Mouse (Mus musculus) myocyte (in vitro differentiated cells): ENCODE results near the gene Wdr63. TPM values are rescaled to one million over a fixed set of nuclear protein-coding genes. Genes with fewer than 3 reads are reported as not detected.

Experiments used
- H3K27me3 ChIP-seq: one replicate; pipeline ENCODE4 v1.6.1; 2011; ENCODE audit not compliant: control insufficient read depth, insufficient read depth, insufficient read length
- H3K36me3 ChIP-seq: one replicate; pipeline ENCODE4 v1.6.1; 2011; ENCODE audit not compliant: control insufficient read depth, insufficient read depth
- H3K4me2 ChIP-seq: one replicate; pipeline ENCODE4 v1.6.1; 2011; ENCODE audit warnings: low read depth, control low read depth
- H3K4me3 ChIP-seq: one replicate; pipeline ENCODE4 v1.5.1; 2011; ENCODE audit warnings: mild to moderate bottlenecking, control low read depth, moderate library complexity
- H3K79me2 ChIP-seq: one replicate; pipeline ENCODE4 v1.6.1; 2011; ENCODE audit not compliant: control insufficient read depth, insufficient read depth
- H3ac ChIP-seq: one replicate; pipeline ENCODE4 v1.6.1; 2011; ENCODE audit not compliant: control insufficient read depth, insufficient read length
- CEBPB ChIP-seq: IDR thresholded peaks from 2 replicates; pipeline ENCODE4 v1.6.1; 2011; ENCODE audit warnings: mild to moderate bottlenecking, moderate library complexity; ENCODE audit not compliant: poor library complexity, insufficient read depth, severe bottlenecking
- E2F4 ChIP-seq: IDR thresholded peaks from one replicate; pipeline ENCODE4 v1.6.1; 2011; ENCODE audit warnings: mild to moderate bottlenecking, control low read depth, moderate library complexity; ENCODE audit not compliant: insufficient read depth
- MAX ChIP-seq: IDR thresholded peaks from one replicate; pipeline ENCODE4 v1.6.1; 2011; ENCODE audit warnings: low read depth, mild to moderate bottlenecking, control low read depth
- MYOD1 ChIP-seq, 3 experiments: IDR thresholded peaks; one replicate each; pipeline ENCODE4 v1.6.1; 2011; ENCODE audit warnings: control low read depth in 2 of 3, low read depth in 2 of 3, mild to moderate bottlenecking in 2 of 3, moderate library complexity in 1 of 3; ENCODE audit not compliant: insufficient read length in 2 of 3, control insufficient read depth in 1 of 3
- MYOG ChIP-seq, 3 experiments: IDR thresholded peaks; one replicate each; pipeline ENCODE4 v1.6.1; 2011; ENCODE audit warnings: control low read depth in 2 of 3, low read depth in 2 of 3, mild to moderate bottlenecking in 2 of 3; ENCODE audit not compliant: insufficient read length in 2 of 3, control insufficient read depth in 1 of 3, insufficient read depth in 1 of 3
- POLR2A ChIP-seq: IDR thresholded peaks from one replicate; pipeline ENCODE4 v1.6.1; 2011; ENCODE audit warnings: low read depth, mild to moderate bottlenecking, control low read depth, moderate library complexity; ENCODE audit not compliant: insufficient read length
- POLR2AphosphoS2 ChIP-seq: IDR thresholded peaks from one replicate; pipeline ENCODE4 v1.6.1; 2011; ENCODE audit warnings: low read depth, control low read depth; ENCODE audit not compliant: insufficient read length
- REST ChIP-seq: IDR thresholded peaks from one replicate; pipeline ENCODE4 v1.6.1; 2011; ENCODE audit warnings: mild to moderate bottlenecking, control low read depth, moderate library complexity; ENCODE audit not compliant: insufficient read depth, insufficient read length
- SRF ChIP-seq: IDR thresholded peaks from one replicate; pipeline ENCODE4 v1.6.1; 2011; ENCODE audit warnings: low read depth; ENCODE audit not compliant: control insufficient read depth, insufficient read length
- TCF12 ChIP-seq: IDR thresholded peaks from one replicate; pipeline ENCODE4 v1.6.1; 2011; ENCODE audit warnings: mild to moderate bottlenecking, control low read depth; ENCODE audit not compliant: poor library complexity, insufficient read depth, severe bottlenecking
- TCF3 ChIP-seq: IDR thresholded peaks from one replicate; pipeline ENCODE4 v1.6.1; 2011; ENCODE audit warnings: low read depth, control low read depth; ENCODE audit not compliant: insufficient read length
- USF1 ChIP-seq: IDR thresholded peaks from one replicate; pipeline ENCODE4 v1.6.1; 2011; ENCODE audit warnings: low read depth, mild to moderate bottlenecking, control low read depth, moderate library complexity
- polyA plus RNA-seq: library from polyadenylated mRNA; unstranded; fragments of >200 nt; fragmentation: generic; extraction: Trizol; gene quantifications from one replicate; pipeline ENCODE4 v1.2.1, GENCODE M21; 2012; ENCODE audit warnings: missing spikeins

The Wdr63 gene
- polyA plus RNA-seq, 1 experiment, result 0.10 TPM

- Histone ChIP-seq H3K36me3 (peaks cover 4% of the 10 kb centered on the region), H3ac (no peak overlapping the region), H3K79me2 (no peaks in the 10 kb centered on the region), H3K4me2 (no peak overlapping the region), H3K27me3 (no peaks in the 10 kb centered on the region), H3K4me3 (no peak overlapping the region)
- TF ChIP-seq REST (no peak), CEBPB (no peak), MAX (no peak), E2F4 (no peak), POLR2AphosphoS2 (no peak), MYOG (IDR thresholded peaks at IDR 0.05; ENCODE audit: control insufficient read depth in 1 of 3, insufficient read depth in 1 of 3, insufficient read length in 2 of 3, low read depth in 2 of 3) (no peak), TCF12 (no peak), MYOD1 (IDR thresholded peaks at IDR 0.05; ENCODE audit: control insufficient read depth in 1 of 3, insufficient read length in 2 of 3, low read depth in 2 of 3) (no peak), SRF (no peak), POLR2A (no peak), USF1 (no peak), TCF3 (no peak)
Measured at GRCm38 (mm10) chr3:146017521-146017920, 90.4 kb downstream of the Wdr63 start.

DNA sequence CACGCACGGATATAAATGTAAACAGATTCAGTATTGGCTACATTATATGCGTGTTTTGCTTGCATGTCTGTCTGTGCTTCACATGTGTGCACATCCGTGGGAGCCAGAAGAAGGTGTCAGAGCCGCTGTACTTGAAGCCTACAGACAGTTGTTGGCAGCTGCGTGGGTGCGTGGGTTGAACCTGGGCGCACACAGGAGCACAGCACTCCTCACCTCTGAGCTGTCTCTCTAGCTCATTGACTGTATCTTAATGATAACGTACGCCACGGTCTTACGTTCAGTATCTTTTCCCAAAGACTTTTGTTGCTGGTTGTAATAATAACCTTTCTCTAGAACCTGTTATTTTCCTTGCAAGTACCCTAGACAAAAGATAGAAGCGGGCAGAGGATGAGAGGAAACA is 91.0 kb downstream of the Wdr63 start:
- Histone ChIP-seq H3K79me2 (no peaks in the 10 kb centered on the region), H3K36me3 (peaks cover 4% of the 10 kb centered on the region), H3ac (no peak overlapping the region), H3K4me2 (no peak overlapping the region), H3K4me3 (no peak overlapping the region), H3K27me3 (no peaks in the 10 kb centered on the region)
- TF ChIP-seq REST (no peak), E2F4 (no peak), POLR2AphosphoS2 (no peak), CEBPB (no peak), USF1 (no peak), POLR2A (no peak), TCF12 (no peak), TCF3 (no peak), MYOD1 (IDR thresholded peaks at IDR 0.05; ENCODE audit: control insufficient read depth in 1 of 3, insufficient read length in 2 of 3, low read depth in 2 of 3) (no peak), MAX (no peak), SRF (no peak), MYOG (IDR thresholded peaks at IDR 0.05; ENCODE audit: control insufficient read depth in 1 of 3, insufficient read depth in 1 of 3, insufficient read length in 2 of 3, low read depth in 2 of 3) (no peak)

GRCm38 (mm10) chr3:146014321-146014720 is 93.6 kb downstream of the Wdr63 start:
- no peak for TF ChIP-seq MYOG (IDR thresholded peaks at IDR 0.05; ENCODE audit: control insufficient read depth in 1 of 3, insufficient read depth in 1 of 3, insufficient read length in 2 of 3, low read depth in 2 of 3)
- no peak for TF ChIP-seq TCF3
- TF ChIP-seq POLR2A, result no peak
- no peak for TF ChIP-seq TCF12
- TF ChIP-seq REST, result no peak
- no peak for TF ChIP-seq USF1
- TF ChIP-seq MAX, result no peak
- no peak for TF ChIP-seq MYOD1 (IDR thresholded peaks at IDR 0.05; ENCODE audit: control insufficient read depth in 1 of 3, insufficient read length in 2 of 3, low read depth in 2 of 3)
- no peak for TF ChIP-seq SRF
- TF ChIP-seq POLR2AphosphoS2, result no peak
- TF ChIP-seq CEBPB, result no peak
- TF ChIP-seq E2F4, result no peak
- Histone ChIP-seq H3K4me3 (no peak overlapping the region), H3K4me2 (no peak overlapping the region), H3K79me2 (no peaks in the 10 kb centered on the region), H3K27me3 (no peaks in the 10 kb centered on the region), H3K36me3 (peaks cover 4% of the 10 kb centered on the region), H3ac (no peak overlapping the region)

GRCm38 (mm10) chr3:146013490-146013889 is 94.4 kb downstream of the Wdr63 start:
- Histone ChIP-seq H3K36me3 (peaks cover 4% of the 10 kb centered on the region), H3K4me3 (no peak overlapping the region), H3K27me3 (no peaks in the 10 kb centered on the region), H3K4me2 (no peak overlapping the region), H3ac (no peak overlapping the region), H3K79me2 (no peaks in the 10 kb centered on the region)
- TF ChIP-seq TCF3 (no peak), MYOG (IDR thresholded peaks at IDR 0.05; ENCODE audit: control insufficient read depth in 1 of 3, insufficient read depth in 1 of 3, insufficient read length in 2 of 3, low read depth in 2 of 3) (no peak), MYOD1 (IDR thresholded peaks at IDR 0.05; ENCODE audit: control insufficient read depth in 1 of 3, insufficient read length in 2 of 3, low read depth in 2 of 3) (no peak), REST (no peak), POLR2AphosphoS2 (no peak), CEBPB (no peak), E2F4 (no peak), USF1 (no peak)
